Mouse (Mus musculus) heart, embryonic 13.5 days (tissue): ENCODE measurements around the gene Nrap. TPM values are rescaled to one million over a fixed set of nuclear protein-coding genes. Genes with fewer than 3 reads are reported as not detected.
"Not testable (repeated sequence)": the region's sequence is repeated elsewhere in the genome, so short reads cannot be mapped to it uniquely, and the experiment has no call there.

Experiments
- ATAC-seq: fragments of 200-750 bp; cut with Nextera tagmentation; 2 replicates; pipeline ENCODE4 v1.8.0; 2017; ENCODE audit warnings: moderate TSS enrichment; ENCODE audit not compliant: insufficient number of reproducible peaks, low FRiP score, low TSS enrichment; ENCODE audit errors: extremely low read depth
- H3K27ac ChIP-seq: fragments of 300-500 bp; sonication (generic); replicated peaks from 2 replicates; pipeline ENCODE4 v1.5.1; 2015; ENCODE audit warnings: moderate library complexity, mild to moderate bottlenecking, inconsistent platforms
- H3K27me3 ChIP-seq: fragments of 300-500 bp; sonication (generic); replicated peaks from 2 replicates; pipeline ENCODE4 v1.6.1; 2015; ENCODE audit warnings: mild to moderate bottlenecking, inconsistent platforms
- H3K36me3 ChIP-seq: fragments of 300-500 bp; sonication (generic); 2 replicates; pipeline ENCODE4 v1.6.1; 2015; ENCODE audit warnings: mild to moderate bottlenecking, inconsistent platforms
- H3K4me1 ChIP-seq: fragments of 300-500 bp; sonication (generic); 2 replicates; pipeline ENCODE4 v1.6.1; 2015; ENCODE audit warnings: inconsistent platforms
- H3K4me2 ChIP-seq: fragments of 300-500 bp; sonication (generic); 2 replicates; pipeline ENCODE4 v1.6.1; 2015; ENCODE audit warnings: inconsistent platforms, mild to moderate bottlenecking, moderate library complexity
- H3K4me3 ChIP-seq: fragments of 300-500 bp; sonication (generic); 2 replicates; pipeline ENCODE4 v1.5.1; 2015; ENCODE audit warnings: moderate library complexity, mild to moderate bottlenecking, inconsistent platforms
- H3K9ac ChIP-seq: fragments of 300-500 bp; sonication (generic); 2 replicates; pipeline ENCODE4 v1.6.1; 2015; ENCODE audit warnings: inconsistent platforms, mild to moderate bottlenecking, moderate library complexity
- H3K9me3 ChIP-seq: fragments of 300-500 bp; sonication (generic); 2 replicates; pipeline ENCODE4 v1.6.1; 2016; ENCODE audit warnings: inconsistent platforms
- WGBS: fragments of 180-500 bp; shearing (Covaris S2); methylation state at CpG from one replicate; pipeline ENCODE4 v1.1.7; 2015; ENCODE audit warnings: mixed read lengths; 5-methylcytosine and 5-hydroxymethylcytosine counted together
- polyA plus RNA-seq: library from polyadenylated mRNA; unstranded; fragments of >200 nt; fragmentation: Nextera tagmentation; extraction: Ambion mirVana; gene quantifications from 2 replicates; pipeline ENCODE4 v1.2.1, GENCODE M21; 2015

The Nrap gene
- polyA plus RNA-seq, 1 experiment from 2014 or later, result 27.3 TPM

- H3K27me3 ChIP-seq, result no peaks in the 10 kb centered on the region
- peaks cover 11% of the 10 kb centered on the region for H3K4me1 ChIP-seq
- H3K9ac ChIP-seq, result no peak overlapping the region
- H3K36me3 ChIP-seq, result peaks cover 13% of the 10 kb centered on the region
- no peaks in the 10 kb centered on the region for H3K9me3 ChIP-seq
- no peak for ATAC-seq
- no peak overlapping the region for H3K4me3 ChIP-seq
- no peak overlapping the region for H3K27ac ChIP-seq
- no peak overlapping the region for H3K4me2 ChIP-seq
- 80% methylated on average over 3 of the region's 3 CpGs for WGBS
Measured at GRCm38 (mm10) chr19:56420345-56420744, 30.5 kb upstream of the Nrap start.

GRCm38 (mm10) chr19:56419452-56419851 lies 29.6 kb upstream of the Nrap start:
- Histone ChIP-seq H3K36me3 (peaks cover 11% of the 10 kb centered on the region), H3K4me3 (no peak overlapping the region), H3K9me3 (no peaks in the 10 kb centered on the region), H3K4me2 (no peak overlapping the region), H3K4me1 (peaks cover 7% of the 10 kb centered on the region), H3K27ac (no peak overlapping the region), H3K9ac (no peak overlapping the region), H3K27me3 (no peaks in the 10 kb centered on the region)
- no peak for ATAC-seq
- 67% methylated on average over 9 of the region's 9 CpGs for WGBS

GRCm38 (mm10) chr19:56418404-56418803 lies 28.6 kb upstream of the Nrap start:
- Histone ChIP-seq H3K27me3 (no peaks in the 10 kb centered on the region), H3K9ac (no peak overlapping the region), H3K36me3 (peaks cover 8% of the 10 kb centered on the region; the same call in 1 of the 2 replicates), H3K9me3 (no peaks in the 10 kb centered on the region), H3K4me1 (peaks cover 6% of the 10 kb centered on the region), H3K27ac (no peak overlapping the region), H3K4me2 (no peak overlapping the region), H3K4me3 (no peak overlapping the region)
- ATAC-seq, result no peak
- 75% methylated on average over 4 of the region's 4 CpGs for WGBS

GRCm38 (mm10) chr19:56409884-56410283 lies 20.0 kb upstream of the Nrap start:
- H3K4me2 ChIP-seq, H3K4me1 ChIP-seq, H3K27me3 ChIP-seq, H3K9ac ChIP-seq, ATAC-seq, H3K9me3 ChIP-seq, H3K4me3 ChIP-seq, H3K27ac ChIP-seq: not testable (repeated sequence)
- WGBS, result 88% methylated on average over 4 of the region's 4 CpGs
- H3K36me3 ChIP-seq, result peaks cover 51% of the 10 kb centered on the region

- H3K27me3 ChIP-seq, result no peaks in the 10 kb centered on the region
- WGBS, result 58% methylated on average over 7 of the region's 7 CpGs
- peaks cover 68% of the 10 kb centered on the region for H3K36me3 ChIP-seq
- H3K4me1 ChIP-seq, result 0 out of 2 replicates have a peak, but pooled peaks cover 12% of the 10 kb centered on the region
- H3K4me2 ChIP-seq, result no peak overlapping the region
- H3K4me3 ChIP-seq, result no peak overlapping the region
- no peak overlapping the region for H3K9ac ChIP-seq
- H3K27ac ChIP-seq, result peak overlapping the region; percentile 32
- no peak for ATAC-seq
- H3K9me3 ChIP-seq, result no peaks in the 10 kb centered on the region
Measured at GRCm38 (mm10) chr19:56406581-56406980, 16.7 kb upstream of the Nrap start.

- no peaks in the 10 kb centered on the region for H3K27me3 ChIP-seq
- 88% methylated on average over 4 of the region's 4 CpGs for WGBS
- no peak overlapping the region for H3K4me3 ChIP-seq
- H3K9ac ChIP-seq, result no peak overlapping the region
- H3K4me1 ChIP-seq, result 0 out of 2 replicates have a peak, but pooled peaks cover 12% of the 10 kb centered on the region
- no peak overlapping the region for H3K4me2 ChIP-seq
- H3K9me3 ChIP-seq, result no peaks in the 10 kb centered on the region
- ATAC-seq, result no peak
- H3K36me3 ChIP-seq, result peaks cover 68% of the 10 kb centered on the region
- H3K27ac ChIP-seq, result no peak overlapping the region
Measured at GRCm38 (mm10) chr19:56405824-56406223, 16.0 kb upstream of the Nrap start.

- 81% methylated on average over 6 of the region's 6 CpGs for WGBS
Measured at GRCm38 (mm10) chr19:56401864-56402263, 12.0 kb upstream of the Nrap start.

GRCm38 (mm10) chr19:56400200-56400599 lies 10.4 kb upstream of the Nrap start:
- no peak overlapping the region for H3K4me2 ChIP-seq
- 36% methylated on average over 14 of the region's 14 CpGs for WGBS
- H3K27me3 ChIP-seq, result peaks cover under 1% of the 10 kb centered on the region
- H3K9ac ChIP-seq, result no peak overlapping the region
- H3K36me3 ChIP-seq, result peaks cover 27% of the 10 kb centered on the region
- ATAC-seq, result no peak
- no peak overlapping the region for H3K4me3 ChIP-seq
- no peak overlapping the region for H3K27ac ChIP-seq
- H3K4me1 ChIP-seq, result peaks cover 40% of the 10 kb centered on the region
- H3K9me3 ChIP-seq, result no peaks in the 10 kb centered on the region

More at GRCm38 (mm10) chr19:56401864-56402263, 12.0 kb upstream of the Nrap start:
- H3K9me3 ChIP-seq, result no peaks in the 10 kb centered on the region
- H3K9ac ChIP-seq, result no peak overlapping the region
- no peak overlapping the region for H3K4me3 ChIP-seq
- peaks cover 36% of the 10 kb centered on the region for H3K4me1 ChIP-seq
- no peak overlapping the region for H3K27ac ChIP-seq
- no peaks in the 10 kb centered on the region for H3K27me3 ChIP-seq
- H3K4me2 ChIP-seq, result no peak overlapping the region
- peaks cover 41% of the 10 kb centered on the region for H3K36me3 ChIP-seq
- no peak for ATAC-seq

GRCm38 (mm10) chr19:56398528-56398795 lies 8.6 kb upstream of the Nrap start:
- peak overlapping the region; percentile 85; the same call in 1 of the 2 replicates for H3K4me2 ChIP-seq
- no peak for ATAC-seq
- no peaks in the 10 kb centered on the region for H3K9me3 ChIP-seq
- H3K4me3 ChIP-seq, result no peak overlapping the region
- no peak overlapping the region for H3K9ac ChIP-seq
- H3K27ac ChIP-seq, result peak overlapping the region; percentile 92; the same call in 1 of the 2 replicates
- H3K36me3 ChIP-seq, result peaks cover 12% of the 10 kb centered on the region
- H3K27me3 ChIP-seq, result peaks cover 6% of the 10 kb centered on the region
- peaks cover 52% of the 10 kb centered on the region for H3K4me1 ChIP-seq

- ATAC-seq, result no peak
- Histone ChIP-seq H3K36me3 (peaks cover 12% of the 10 kb centered on the region), H3K9ac (peak overlapping the region; percentile 90), H3K4me3 (peak overlapping the region; percentile 70), H3K9me3 (no peaks in the 10 kb centered on the region), H3K27me3 (peaks cover 6% of the 10 kb centered on the region), H3K27ac (peak overlapping the region; percentile 92), H3K4me1 (peaks cover 50% of the 10 kb centered on the region), H3K4me2 (peak overlapping the region; percentile 85)
- 42% methylated on average over 11 of the region's 11 CpGs for WGBS
Measured at GRCm38 (mm10) chr19:56397663-56398527, 8.1 kb upstream of the Nrap start.

- Histone ChIP-seq H3K4me2 (peak within 1 kb of the TSS; percentile 85), H3K4me3 (peak within 1 kb of the TSS; percentile 70), H3K36me3 (peaks cover 8% of the 10 kb centered on the region), H3K9me3 (no peaks in the 10 kb centered on the region), H3K27ac (peak within 1 kb of the TSS; percentile 92), H3K9ac (peak within 1 kb of the TSS; percentile 90), H3K4me1 (peaks cover 57% of the 10 kb centered on the region), H3K27me3 (peaks cover 6% of the 10 kb centered on the region)
- 1% methylated on average over 78 of the region's 78 CpGs for WGBS
- ATAC-seq, result peak; percentile 62; the same call in 1 of the 2 replicates
Measured at GRCm38 (mm10) chr19:56396669-56397621, 7.1 kb upstream of the Nrap start, which contains the start of gene Casp7. Gene Casp7, plus strand, starts transcription at chr19:56397129.
